Mouse (Mus musculus) intestine, postnatal 0 days (tissue): ENCODE data around the gene Alg5. TPM values are rescaled to one million over a fixed set of nuclear protein-coding genes. Genes with fewer than 3 reads are reported as not detected.
A peak's percentile ranks its signal among the peaks of the same experiment; 100 is the strongest.
"Not testable (repeated sequence)": the region's sequence is repeated elsewhere in the genome, so short reads cannot be mapped to it uniquely, and the experiment has no call there.

ENCODE experiments used
- ATAC-seq: fragments of 200-750 bp; cut with Nextera tagmentation; 2 replicates; pipeline ENCODE4 v1.8.0; 2017; ENCODE audit warnings: mild to moderate bottlenecking, moderate TSS enrichment, moderate library complexity
- H3K27ac ChIP-seq: fragments of 300-500 bp; sonication (generic); 2 replicates; pipeline ENCODE4 v1.5.1; 2014; ENCODE audit warnings: mild to moderate bottlenecking, low read depth, low read length, moderate library complexity
- H3K27me3 ChIP-seq: fragments of 300-500 bp; sonication (generic); replicated peaks from 2 replicates; pipeline ENCODE4 v1.6.1; 2014; ENCODE audit warnings: low read length, mixed read lengths; ENCODE audit not compliant: control insufficient read depth, insufficient read depth
- H3K36me3 ChIP-seq: fragments of 300-500 bp; sonication (generic); 2 replicates; pipeline ENCODE4 v1.6.1; 2014; ENCODE audit warnings: mild to moderate bottlenecking, moderate library complexity; ENCODE audit not compliant: control insufficient read depth, insufficient read depth
- H3K4me1 ChIP-seq: fragments of 300-500 bp; sonication (generic); replicated peaks from 2 replicates; pipeline ENCODE4 v1.6.1; 2014; ENCODE audit warnings: antibody characterized with exemption, low read length, mixed read lengths; ENCODE audit not compliant: control insufficient read depth, insufficient read depth
- H3K4me2 ChIP-seq: fragments of 300-500 bp; sonication (generic); replicated peaks from 2 replicates; pipeline ENCODE4 v1.6.1; 2014; ENCODE audit warnings: low read depth, mild to moderate bottlenecking, moderate library complexity
- H3K4me3 ChIP-seq: fragments of 300-500 bp; sonication (generic); 2 replicates; pipeline ENCODE4 v1.5.1; 2014; ENCODE audit warnings: low read depth, low read length
- H3K9ac ChIP-seq: fragments of 300-500 bp; sonication (generic); 2 replicates; pipeline ENCODE4 v1.6.1; 2014; ENCODE audit warnings: mild to moderate bottlenecking, low read depth, low read length
- H3K9me3 ChIP-seq: fragments of 300-500 bp; sonication (generic); 2 replicates; pipeline ENCODE4 v1.6.1; 2016; ENCODE audit warnings: mixed run types; ENCODE audit not compliant: control insufficient read depth
- CTCF ChIP-seq: sonication (generic); IDR thresholded peaks from 2 replicates; pipeline ENCODE4 v1.5.1; 2016; ENCODE audit warnings: low read depth, mild to moderate bottlenecking, control low read depth, antibody characterized with exemption, moderate library complexity
- WGBS: fragments of 180-500 bp; shearing (Covaris S2); extraction: QIAGEN DNeasy Blood & Tissue Kit; methylation state at CpG from one replicate; pipeline ENCODE4 v1.1.7; 2014; 5-methylcytosine and 5-hydroxymethylcytosine counted together
- polyA plus RNA-seq: library from polyadenylated mRNA; unstranded; fragments of >200 nt; fragmentation: Nextera tagmentation; extraction: Ambion mirVana; gene quantifications from 2 replicates; pipeline ENCODE4 v1.2.1, GENCODE M21; 2015

Gene Alg5
- polyA plus RNA-seq, 1 experiment from 2014 or later, result 99.6 TPM

GRCm38 (mm10) chr3:54765521-54765920 is 30.2 kb downstream of the Alg5 start:
- not testable (repeated sequence) for H3K4me3 ChIP-seq, H3K9me3 ChIP-seq, H3K27ac ChIP-seq, H3K27me3 ChIP-seq, H3K4me1 ChIP-seq, H3K4me2 ChIP-seq, H3K36me3 ChIP-seq, H3K9ac ChIP-seq, ATAC-seq
- TF ChIP-seq CTCF, result peak; percentile 57
- 93% methylated on average over 6 of the region's 6 CpGs for WGBS

- 64% methylated on average over 14 of the region's 14 CpGs for WGBS
- no peak for ATAC-seq
These were observed 30.7 kb downstream of the Alg5 start for GRCm38 (mm10) chr3:54766034-54766433.

GRCm38 (mm10) chr3:54766811-54767210 is 31.5 kb downstream of the Alg5 start:
- H3K9ac ChIP-seq, result no peak overlapping the region
- no peak for ATAC-seq
- H3K9me3 ChIP-seq, result no peaks in the 10 kb centered on the region
- no peak overlapping the region for H3K27ac ChIP-seq
- no peaks in the 10 kb centered on the region for H3K36me3 ChIP-seq
- no peak for TF ChIP-seq CTCF
- no peaks in the 10 kb centered on the region for H3K27me3 ChIP-seq
- H3K4me2 ChIP-seq, result no peak overlapping the region
- 61% methylated on average over 5 of the region's 5 CpGs for WGBS
- H3K4me3 ChIP-seq, result no peak overlapping the region
- H3K4me1 ChIP-seq, result no peaks in the 10 kb centered on the region

More at GRCm38 (mm10) chr3:54766034-54766433, 30.7 kb downstream of the Alg5 start:
- Histone ChIP-seq H3K4me2 (no peak overlapping the region), H3K27ac (no peak overlapping the region), H3K4me1 (no peaks in the 10 kb centered on the region), H3K9ac (no peak overlapping the region), H3K36me3 (no peaks in the 10 kb centered on the region), H3K9me3 (no peaks in the 10 kb centered on the region), H3K27me3 (no peaks in the 10 kb centered on the region), H3K4me3 (no peak overlapping the region)
- TF ChIP-seq CTCF, result no peak

GRCm38 (mm10) chr3:54768592-54768991 is 33.3 kb downstream of the Alg5 start:
- TF ChIP-seq CTCF, result no peak
- Histone ChIP-seq H3K27ac (no peak overlapping the region), H3K36me3 (no peaks in the 10 kb centered on the region), H3K9me3 (peaks cover under 1% of the 10 kb centered on the region; the same call in 1 of the 2 replicates), H3K4me1 (no peaks in the 10 kb centered on the region), H3K27me3 (no peaks in the 10 kb centered on the region), H3K9ac (no peak overlapping the region), H3K4me3 (no peak overlapping the region), H3K4me2 (no peak overlapping the region)
- ATAC-seq, result no peak
- 83% methylated on average over 8 of the region's 8 CpGs for WGBS

DNA sequence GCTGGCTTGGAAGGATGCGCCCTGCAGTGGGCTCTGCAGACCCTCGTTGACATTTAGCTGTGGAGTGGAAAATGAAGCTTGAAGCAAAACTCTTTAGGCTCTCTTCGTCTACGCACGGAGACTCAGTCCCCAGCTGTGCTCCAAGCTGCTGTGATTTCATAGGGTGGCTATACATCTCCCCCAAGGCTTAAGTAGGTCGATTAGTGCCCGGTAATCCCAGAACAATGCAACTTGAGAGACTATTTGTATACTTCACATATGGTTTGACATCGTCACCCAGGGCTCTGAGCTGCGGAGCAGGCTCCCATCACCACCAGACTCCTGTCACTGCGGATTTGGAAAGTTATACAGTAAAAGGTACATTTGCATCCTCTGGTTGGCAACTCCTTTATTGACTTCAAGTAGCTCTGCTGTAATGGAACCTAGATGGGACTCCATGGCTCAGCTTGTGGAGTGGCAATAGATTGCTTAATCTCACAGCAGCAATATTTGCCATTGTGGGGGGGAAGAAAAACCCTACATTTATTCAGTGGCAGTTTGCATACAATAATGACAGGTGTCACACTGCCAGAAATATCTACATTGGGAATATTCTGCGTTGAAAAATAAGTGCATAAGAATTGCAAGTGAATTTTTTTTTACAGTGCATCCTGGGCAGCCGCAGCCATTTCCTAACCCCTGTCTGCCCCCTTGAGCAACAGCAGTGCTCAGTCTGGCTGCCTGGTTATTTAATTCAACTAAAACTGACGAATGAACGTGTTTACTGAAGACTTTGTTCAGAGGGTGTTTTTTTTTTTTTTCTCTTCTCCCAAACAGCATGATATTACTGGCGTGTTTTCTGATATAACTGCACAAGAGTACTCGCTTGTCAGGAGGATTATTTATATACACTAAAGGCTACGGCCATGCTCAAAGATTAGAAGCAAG is 34.3 kb downstream of the Alg5 start:
- 69% methylated on average over 17 of the region's 17 CpGs for WGBS
- Histone ChIP-seq H3K9me3 (peaks cover 3% of the 10 kb centered on the region; the same call in 1 of the 2 replicates), H3K9ac (no peak overlapping the region), H3K4me3 (no peak overlapping the region), H3K27me3 (no peaks in the 10 kb centered on the region), H3K4me2 (no peak overlapping the region), H3K27ac (no peak overlapping the region), H3K4me1 (no peaks in the 10 kb centered on the region), H3K36me3 (no peaks in the 10 kb centered on the region)
- no peak for TF ChIP-seq CTCF
- ATAC-seq, result no peak

DNA sequence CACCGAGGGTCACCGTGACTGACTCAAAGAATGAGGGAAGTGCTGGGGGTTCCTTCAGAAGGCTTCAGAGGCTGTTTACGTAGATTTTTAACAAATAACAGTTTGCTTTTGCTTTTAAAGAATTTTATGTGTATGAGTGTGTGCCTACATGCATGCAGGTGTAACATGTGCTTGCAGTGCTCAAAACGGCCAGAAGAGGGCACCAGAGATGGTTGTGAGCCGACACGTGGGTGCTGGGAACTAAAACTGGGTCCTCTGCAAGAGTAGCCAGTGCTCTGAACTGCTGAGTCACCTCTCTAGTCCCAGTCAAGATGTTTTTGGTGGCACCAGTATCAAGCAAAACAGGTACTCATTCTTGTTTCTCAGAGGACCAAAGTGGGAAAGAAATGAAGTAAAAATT is 38.3 kb downstream of the Alg5 start:
- ATAC-seq, result no peak

More for the DNA sequence above, 38.3 kb downstream of the Alg5 start:
- Histone ChIP-seq H3K36me3 (no peaks in the 10 kb centered on the region), H3K27ac (no peak overlapping the region), H3K27me3 (no peaks in the 10 kb centered on the region), H3K4me1 (no peaks in the 10 kb centered on the region), H3K4me2 (no peak overlapping the region), H3K4me3 (no peak overlapping the region), H3K9me3 (peaks cover 3% of the 10 kb centered on the region; the same call in 1 of the 2 replicates), H3K9ac (no peak overlapping the region)
- WGBS, result 83% methylated on average over 6 of the region's 6 CpGs
- peak; percentile 31 for TF ChIP-seq CTCF
